Mouse (Mus musculus) cerebellum, adult 9-11 months (tissue): Measurements from ENCODE around the gene Snrpg.

Source experiments
- DNase-seq: peaks from one replicate; pipeline ENCODE4 v3.0.0; 2022

Snrpg gene

DNA sequence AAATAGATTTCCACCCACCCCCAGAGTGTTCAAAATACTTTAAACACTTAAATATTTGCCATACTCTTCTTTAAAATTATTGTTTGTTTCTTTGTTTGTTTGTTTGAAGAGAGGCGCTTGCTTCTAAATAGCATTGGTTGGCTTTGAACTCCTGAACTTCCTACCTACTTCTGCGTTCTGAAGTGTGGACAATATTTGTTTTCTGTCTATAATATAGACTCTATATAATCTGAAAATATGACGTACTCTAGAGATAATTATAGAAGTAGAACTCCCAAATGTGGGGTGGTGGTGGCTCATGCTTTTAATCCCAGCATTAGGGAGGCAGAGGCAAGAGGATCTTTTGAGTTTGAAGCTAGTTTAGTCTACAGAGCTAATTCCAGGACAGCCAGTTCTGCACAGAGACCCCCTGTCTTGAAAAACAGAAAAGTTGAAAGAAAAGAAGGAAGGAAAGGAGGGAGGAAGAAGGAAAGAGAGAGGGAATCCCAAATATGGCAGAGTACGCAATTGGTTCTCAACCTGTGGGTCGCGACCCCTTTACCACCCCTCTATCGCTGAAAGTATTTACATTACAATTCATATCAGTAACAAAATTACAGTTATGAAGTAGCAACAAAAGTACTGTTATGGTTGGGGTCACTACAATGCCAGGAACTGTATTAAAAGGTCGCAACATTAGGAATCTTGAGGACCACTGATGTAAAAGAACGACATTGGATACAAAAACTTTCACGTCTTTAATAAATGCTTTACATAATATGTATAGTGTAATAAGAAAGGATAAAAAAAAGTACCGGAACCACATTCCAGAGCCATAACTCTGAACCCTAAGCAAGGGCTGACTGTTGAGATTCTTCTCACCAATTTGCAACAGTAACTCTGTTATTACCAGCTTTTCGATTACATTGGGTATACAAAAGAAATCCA lies 31.8 kb downstream of the Snrpg start:
- no peak for DNase-seq

DNA sequence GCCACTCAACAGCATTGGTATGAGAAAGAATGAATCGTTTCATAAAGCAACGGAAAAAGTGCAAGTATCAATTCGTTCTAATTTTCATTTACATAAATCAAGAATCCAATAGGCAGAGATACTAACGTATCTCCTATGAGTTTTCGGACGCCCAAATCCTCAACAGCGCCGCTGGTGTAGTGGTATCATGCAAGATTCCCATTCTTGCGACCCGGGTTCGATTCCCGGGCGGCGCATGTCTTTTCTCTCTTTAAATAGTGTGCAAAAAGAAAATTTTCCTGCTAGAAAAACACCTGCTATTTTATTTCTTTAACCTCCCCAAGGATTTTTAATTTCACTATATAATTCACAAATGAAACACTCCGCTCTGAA lies 32.6 kb downstream of the Snrpg start:
- DNase-seq = no peak

DNA sequence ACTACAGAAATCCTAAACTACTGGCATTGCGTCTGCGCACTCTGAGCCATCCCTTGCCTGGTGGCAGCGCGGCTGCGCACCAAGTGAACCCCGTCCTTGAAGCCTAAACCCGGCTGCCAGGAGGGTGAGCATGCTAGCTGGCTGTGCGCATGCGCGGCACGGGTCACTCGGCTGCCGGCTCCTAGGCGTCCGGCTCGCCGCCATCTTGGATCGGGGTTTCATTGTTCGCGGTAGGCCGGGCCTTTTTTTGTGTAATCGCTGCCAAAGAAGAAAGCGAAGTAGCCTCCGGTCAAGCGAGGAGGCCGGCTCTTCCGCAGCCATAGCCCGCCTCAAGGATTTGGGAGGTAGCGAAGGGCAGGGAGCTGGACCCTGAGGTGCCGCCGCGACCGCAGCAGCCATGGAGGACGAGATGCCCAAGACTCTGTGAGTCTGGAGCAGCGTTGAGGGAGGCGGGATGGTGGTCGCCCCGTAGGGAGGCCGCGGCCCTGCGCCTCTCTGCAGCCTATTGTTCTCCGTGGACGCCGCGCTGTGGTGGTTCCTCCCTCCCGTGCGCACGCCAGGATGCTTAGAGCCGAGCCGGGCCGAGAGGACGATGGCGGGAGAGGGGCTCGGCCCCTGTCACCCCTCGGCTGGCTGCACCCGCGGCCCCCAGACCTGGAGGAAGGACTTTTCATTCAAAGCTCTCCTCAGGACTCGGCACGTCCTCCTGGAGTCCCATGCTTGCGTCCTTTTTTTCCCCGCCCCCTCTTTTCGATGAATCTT lies 33.2 kb downstream of the Snrpg start, which contains the start of gene Tia1:
Gene Tia1 (plus strand): TSS at position 120 of the 762 bp plus-strand sequence.
- DNase-seq = peak; percentile 99

DNA sequence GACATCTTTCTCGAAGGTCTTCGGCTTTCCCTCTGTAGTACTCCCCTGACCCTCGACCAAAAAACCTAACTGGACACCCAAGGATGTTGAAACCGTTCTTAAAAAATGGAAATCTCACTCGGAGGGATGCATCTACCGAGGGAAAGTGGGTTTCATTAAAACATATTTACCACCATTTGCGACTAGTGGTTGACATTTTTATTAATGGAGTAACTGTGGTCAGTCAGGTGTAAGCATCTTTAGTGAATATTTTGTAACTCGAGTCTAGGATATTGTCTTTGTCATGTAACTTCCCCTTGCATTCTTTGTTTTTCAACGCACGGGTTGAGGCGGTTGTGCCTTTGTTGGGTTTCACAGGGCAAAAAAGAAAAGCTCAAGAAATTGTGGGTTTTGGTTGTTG lies 33.9 kb downstream of the Snrpg start:
- no peak for DNase-seq

DNA sequence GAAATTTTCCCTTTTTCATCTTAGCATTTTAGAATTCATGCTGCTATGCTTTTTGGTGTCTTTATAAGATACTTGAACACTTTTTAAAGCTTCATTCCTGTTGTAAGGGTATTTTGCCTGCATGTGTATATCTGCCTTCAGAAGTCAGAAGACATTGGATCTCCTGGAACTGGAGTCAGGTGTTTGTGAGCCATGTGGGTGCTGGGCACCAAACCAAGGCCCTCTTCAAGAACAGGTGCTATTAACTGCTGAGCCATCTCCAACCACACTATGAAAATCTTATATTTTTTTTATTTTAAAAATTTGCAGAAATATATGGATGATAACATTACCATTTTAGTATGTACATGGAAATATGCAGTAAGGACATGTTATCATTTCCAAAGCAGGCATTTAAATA lies 35.2 kb downstream of the Snrpg start:
- no peak for DNase-seq

DNA sequence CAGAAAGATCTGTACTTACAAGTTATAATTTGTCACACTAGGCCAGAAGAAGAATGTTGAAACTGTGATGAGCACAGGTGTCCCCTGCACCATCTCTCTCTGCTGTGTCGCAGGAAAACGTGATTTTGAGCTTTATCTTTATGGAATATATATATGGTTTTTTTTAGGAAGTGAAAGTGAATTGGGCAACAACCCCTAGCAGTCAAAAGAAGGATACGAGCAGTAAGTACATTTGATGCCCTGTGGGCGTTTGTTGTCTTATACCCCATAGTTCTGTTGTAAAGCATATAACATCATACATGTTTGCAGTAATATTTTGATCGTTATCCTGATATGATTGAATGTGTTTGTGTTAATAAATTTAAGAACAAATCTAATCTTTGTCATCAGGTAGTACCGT lies 47.6 kb downstream of the Snrpg start:
- no peak for DNase-seq

DNA sequence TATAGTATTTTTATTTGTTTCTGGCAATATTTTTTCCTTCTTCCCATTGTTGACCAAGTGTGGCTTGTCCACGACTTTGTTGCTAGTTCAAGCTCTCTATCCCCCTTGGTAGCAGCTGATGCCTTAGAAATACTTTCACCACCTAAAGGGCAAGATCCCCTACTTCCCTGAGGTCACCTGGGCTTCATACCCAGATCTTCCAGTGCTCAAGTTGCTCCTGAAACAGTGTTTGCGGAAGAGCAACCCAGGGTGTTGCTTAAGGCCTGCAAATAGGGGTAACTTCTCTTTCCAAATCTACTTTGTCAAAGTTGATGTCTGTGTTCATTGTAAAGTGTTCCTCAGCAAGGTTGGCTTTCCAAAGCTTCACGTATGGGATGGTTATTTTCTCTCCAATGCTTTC lies 48.1 kb downstream of the Snrpg start:
- no peak for DNase-seq

DNA sequence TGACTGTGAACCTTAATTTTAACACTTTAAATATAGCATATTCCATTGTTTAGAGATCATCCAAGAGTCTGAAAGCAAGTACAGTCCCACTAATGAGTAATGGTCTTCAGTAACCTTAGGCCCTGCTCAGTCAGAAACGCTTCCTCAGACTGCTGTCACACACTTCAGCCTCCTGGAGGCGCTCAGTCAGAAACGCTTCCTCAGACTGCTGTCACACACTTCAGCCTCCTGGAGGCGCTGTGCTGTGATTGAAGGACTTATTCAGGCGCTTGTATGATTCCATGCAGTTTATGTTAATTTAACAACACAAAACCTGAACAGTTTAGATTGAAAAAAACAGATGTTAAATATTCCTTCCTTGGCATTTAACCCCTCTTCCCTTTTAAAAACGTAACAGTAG lies 49.4 kb downstream of the Snrpg start:
- DNase-seq = no peak

DNA sequence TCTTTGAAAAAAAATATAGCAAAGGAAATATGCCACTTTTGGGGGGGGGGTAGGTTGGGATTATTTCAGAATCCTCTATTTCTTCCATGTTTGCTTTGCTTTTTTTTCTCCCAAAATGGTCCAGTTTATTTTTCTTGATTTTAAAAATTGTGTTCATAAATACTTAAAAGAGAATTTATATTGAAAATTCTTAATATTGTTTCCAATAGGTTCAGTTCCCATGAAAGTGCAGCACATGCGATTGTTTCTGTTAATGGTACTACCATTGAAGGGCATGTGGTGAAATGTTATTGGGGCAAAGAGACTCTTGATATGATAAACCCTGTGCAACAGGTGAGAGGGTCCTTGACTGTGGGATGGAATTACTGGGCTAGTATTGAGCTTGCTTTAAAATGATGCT lies 55.3 kb downstream of the Snrpg start, which contains the start of gene Gm44790:
Gene Gm44790 (plus strand): TSS at position 301 of the 400 bp plus-strand sequence.
- DNase-seq = no peak
